Mouse (Mus musculus) layer of hippocampus, adult 9-11 months (tissue): Measurements from ENCODE around the gene Srpx2.

Experiments
- DNase-seq: peaks from one replicate; pipeline ENCODE4 v3.0.0; 2022

Srpx2 gene

GRCm38 (mm10) chrX:133908261-133908660, at the start of gene Srpx2:
TSS of gene Srpx2 (plus strand) at chrX:133908426.
- DNase-seq, result no peak

GRCm38 (mm10) chrX:133869743-133870142, 38.5 kb upstream of the Srpx2 start:
- DNase-seq, result no peak

GRCm38 (mm10) chrX:133887308-133887707, 20.9 kb upstream of the Srpx2 start:
- DNase-seq, result no peak

GRCm38 (mm10) chrX:133888111-133888510, 20.1 kb upstream of the Srpx2 start:
- no peak for DNase-seq

- DNase-seq, result peak; percentile 69
Measured at GRCm38 (mm10) chrX:133898014-133898542, 10.1 kb upstream of the Srpx2 start, which contains the start of gene Tspan6. TSS of gene Tspan6 (minus strand) at chrX:133898429.

- no peak for DNase-seq
Measured at GRCm38 (mm10) chrX:133911397-133912103, 3.3 kb downstream of the Srpx2 start.

- DNase-seq, result no peak
Measured at GRCm38 (mm10) chrX:133913006-133913405, 4.8 kb downstream of the Srpx2 start.

- DNase-seq, result no peak
Measured at GRCm38 (mm10) chrX:133914219-133914618, 6.0 kb downstream of the Srpx2 start.

- no peak for DNase-seq
Measured at GRCm38 (mm10) chrX:133921187-133921586, 13.0 kb downstream of the Srpx2 start.

GRCm38 (mm10) chrX:133926760-133927159, 18.5 kb downstream of the Srpx2 start:
- DNase-seq, result no peak

- DNase-seq, result peak; percentile 3
Measured at GRCm38 (mm10) chrX:133931302-133932013, 23.2 kb downstream of the Srpx2 start.

GRCm38 (mm10) chrX:133936605-133937225, 28.5 kb downstream of the Srpx2 start:
- DNase-seq, result no peak

- no peak for DNase-seq
Measured at GRCm38 (mm10) chrX:133939561-133939960, 31.3 kb downstream of the Srpx2 start.

GRCm38 (mm10) chrX:133947427-133947826, 39.2 kb downstream of the Srpx2 start:
- peak; percentile 14 for DNase-seq

- no peak for DNase-seq
Measured at GRCm38 (mm10) chrX:133954661-133955060, 46.4 kb downstream of the Srpx2 start.

- DNase-seq, result no peak
Measured at GRCm38 (mm10) chrX:133960617-133961016, 52.4 kb downstream of the Srpx2 start.

GRCm38 (mm10) chrX:133964615-133965014, 56.4 kb downstream of the Srpx2 start:
- DNase-seq, result no peak

GRCm38 (mm10) chrX:133981231-133982002, 73.2 kb downstream of the Srpx2 start, which contains the start of gene Sytl4:
TSS of gene Sytl4 (minus strand) at chrX:133981812.
- no peak for DNase-seq
